18 mouse cellular contexts compared by ENCODE assay signal in genomic region chr9:21837690-21838089, GRCm38 (mm10). TPM values are rescaled to one million over a fixed set of nuclear protein-coding genes. Genes with fewer than 3 reads are reported as not detected.
"Had no signal": no experiment of that assay in that cellular context is flagged by ENCODE, and none has a peak within 500 bp of the region (broad histone marks: within the 10 kb centered on the region; RNA-seq: fewer than 3 reads in every experiment).

No protein-coding gene starts in this region.

- H3K9me3 ChIP-seq: liver, embryonic 15.5 days; lung, embryonic 15.5 days; midbrain, embryonic 12.5 days; neural tube, embryonic 12.5 days had no signal

- H3K4me3 ChIP-seq: lung, embryonic 15.5 days; midbrain, embryonic 12.5 days; neural tube, embryonic 12.5 days had no signal

- ATAC-seq: liver, postnatal 0 days; lung, postnatal 0 days had no signal

- H3K4me1 ChIP-seq: midbrain, embryonic 12.5 days; neural tube, embryonic 12.5 days had no signal

- H3K27ac ChIP-seq: liver, embryonic 15.5 days; lung, embryonic 15.5 days; macrophage; midbrain, embryonic 12.5 days; neural tube, embryonic 12.5 days had no signal

- H3K27me3 ChIP-seq: liver, embryonic 15.5 days; lung, embryonic 15.5 days; midbrain, embryonic 12.5 days; neural tube, embryonic 12.5 days had no signal

- DNase-seq: liver, postnatal 0 days; lung, adult 2 months; lung, postnatal 14 days; lung, postnatal 36 days; midbrain, embryonic 14.5 days; right cerebral cortex, postnatal 14 days; thymus, adult 18-20 months; thymus, postnatal 14 days; thymus, postnatal 36 days had no signal

- H3K4me2 ChIP-seq: lung, embryonic 15.5 days; midbrain, embryonic 12.5 days; neural tube, embryonic 12.5 days had no signal

- H3K9ac ChIP-seq: liver, postnatal 0 days; lung, embryonic 15.5 days; midbrain, embryonic 12.5 days; neural tube, embryonic 12.5 days had no signal

RNA-seq across cellular contexts. Expression of gene Angptl8, which starts 2.4 kb away (rescaled TPM):
- total RNA-seq: midbrain, postnatal 0 days; monocyte, adult 5-6 weeks; neutrophil, adult 5-6 weeks had no signal
- polyA plus RNA-seq: macrophage had no signal

RNA-seq across cellular contexts. Expression of gene Kank2, which starts 39.1 kb away (rescaled TPM):
- total RNA-seq: monocyte, adult 5-6 weeks had no signal
